Mouse (Mus musculus): ENCODE results near the gene Chchd2. TPM values are rescaled to one million over a fixed set of nuclear protein-coding genes. Genes with fewer than 3 reads are reported as not detected.
"Not testable (repeated sequence)": the region's sequence is repeated elsewhere in the genome, so short reads cannot be mapped to it uniquely, and the experiment has no call there.

The Chchd2 gene
- total RNA-seq (2021): 100 to 1,000 TPM; 560 to 586 TPM
- long read RNA-seq, experiment 1, transcript Chchd2-201 (4 exons, 915 nt): major isoform, 750 of 795 reads
- long read RNA-seq, experiment 1, partial matches to known transcripts: 42 of 795 reads
- long read RNA-seq, experiment 1, other reads (novel, unspliced or antisense): 3 of 795 reads
- long read RNA-seq, experiment 2, transcript Chchd2-201 (4 exons, 915 nt): major isoform, 547 of 591 reads
- long read RNA-seq, experiment 2, partial matches to known transcripts: 43 of 591 reads
- long read RNA-seq, experiment 2, other reads (novel, unspliced or antisense): 1 of 591 reads

- peak; percentile 94 for DNase-seq
Observed at GRCm38 (mm10) chr5:129886911-129887636, at the start of gene Chchd2. TSS of gene Chchd2 (minus strand) at chr5:129887470.

- DNase-seq: no peak
Observed at GRCm38 (mm10) chr5:129936941-129937340, 49.7 kb upstream of the Chchd2 start.

DNA sequence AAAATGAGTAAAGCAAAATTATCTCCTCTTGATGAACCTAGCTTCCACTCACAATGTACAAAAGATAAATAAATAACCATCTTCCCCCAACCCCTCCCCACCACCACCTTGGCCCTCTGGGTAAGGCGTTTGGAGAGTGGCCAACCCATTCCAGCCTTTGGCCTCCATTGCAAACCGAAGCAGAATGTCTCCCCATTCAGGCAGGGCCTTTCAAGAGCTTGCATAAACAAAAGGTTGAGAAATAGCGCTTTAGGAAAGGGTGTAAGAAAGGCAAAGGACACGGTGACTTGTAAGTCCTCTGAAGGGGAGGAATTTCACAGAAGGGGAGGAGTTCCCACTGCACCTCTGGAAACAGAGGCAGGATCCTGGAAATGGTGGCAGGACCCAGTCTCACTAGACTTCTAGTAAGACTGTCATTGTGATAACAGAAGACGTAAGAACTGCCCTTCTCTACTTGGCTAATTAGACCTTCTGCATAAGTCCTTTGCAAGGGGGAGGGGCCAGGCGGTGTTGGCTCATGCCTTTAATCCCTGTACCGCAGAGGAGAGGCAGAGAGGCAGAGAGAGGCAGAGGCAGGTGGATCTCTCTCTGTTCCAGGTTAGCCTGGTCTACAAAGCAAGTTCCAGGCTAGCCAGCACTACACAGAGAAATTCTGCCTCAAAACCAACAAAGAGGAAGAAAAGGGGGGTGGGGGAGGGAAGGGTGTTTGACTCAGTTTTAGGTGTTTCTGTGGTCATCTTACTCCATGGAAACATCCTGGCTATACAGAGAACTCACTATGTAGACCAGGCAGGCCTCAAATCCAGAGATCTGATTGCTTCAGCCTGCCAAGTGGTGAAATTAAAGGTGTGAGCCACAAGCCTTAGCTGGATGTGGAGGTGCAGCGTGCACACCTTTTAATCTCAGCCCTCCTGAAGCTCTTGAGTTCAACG is 42.9 kb upstream of the Chchd2 start:
- no peak for DNase-seq

- DNase-seq: no peak
Observed at GRCm38 (mm10) chr5:129925933-129926332, 38.7 kb upstream of the Chchd2 start.

DNA sequence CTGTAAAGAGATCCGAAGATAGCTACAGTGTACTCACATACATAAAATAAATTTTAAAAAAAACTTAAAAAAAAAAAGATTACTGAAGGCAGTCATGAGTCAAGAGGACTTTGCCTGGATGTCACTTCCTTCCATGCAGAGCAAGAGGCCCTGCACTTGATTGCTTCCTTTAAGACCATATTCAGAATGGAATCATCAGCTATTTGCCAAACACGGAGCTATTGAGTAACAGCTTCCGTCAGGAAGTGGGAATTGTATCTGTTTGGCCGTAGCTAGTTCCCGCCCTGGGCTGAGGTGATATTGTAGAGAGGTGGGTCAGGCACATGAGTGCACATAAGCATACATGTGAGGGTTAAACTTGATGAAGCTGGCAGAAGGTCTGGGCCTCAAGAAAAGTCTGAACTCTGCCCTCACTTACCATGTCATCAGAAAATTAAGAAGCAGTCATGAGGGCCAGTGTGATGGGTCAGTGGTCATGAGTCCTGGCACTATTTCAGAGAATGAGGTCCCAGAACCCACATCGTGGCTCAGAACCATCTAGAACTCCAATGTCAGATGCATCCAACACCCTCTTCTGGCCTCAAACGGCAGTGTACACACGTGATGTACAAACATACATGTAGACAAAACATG is 37.7 kb upstream of the Chchd2 start:
- DNase-seq: no peak

- no peak for DNase-seq
Observed at GRCm38 (mm10) chr5:129921972-129922371, 34.7 kb upstream of the Chchd2 start.

- DNase-seq: no peak
Observed at GRCm38 (mm10) chr5:129919320-129919719, 32.0 kb upstream of the Chchd2 start.

DNA sequence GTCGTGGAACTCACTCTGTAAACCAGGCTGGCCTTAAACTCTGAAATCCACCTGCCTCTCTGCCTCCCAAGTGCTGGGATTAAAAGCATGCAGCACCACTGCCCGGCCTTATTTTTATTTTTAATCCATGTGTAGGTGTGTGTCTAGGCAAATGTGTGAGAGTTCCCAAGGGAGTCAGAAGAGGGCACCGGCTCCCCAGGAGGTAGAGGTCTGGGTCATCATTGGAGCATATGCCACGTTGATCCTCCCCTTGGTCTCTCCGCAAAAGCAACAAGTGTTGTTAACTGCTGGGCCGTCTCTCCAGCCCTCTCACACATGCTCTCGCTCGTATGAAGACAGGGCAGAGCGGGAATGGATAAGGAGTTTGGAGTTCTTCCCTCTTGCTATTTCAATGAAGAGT is 31.5 kb upstream of the Chchd2 start:
- DNase-seq: no peak

- DNase-seq: no peak
Observed at GRCm38 (mm10) chr5:129918065-129918651, 30.9 kb upstream of the Chchd2 start.

GRCm38 (mm10) chr5:129915491-129915890 is 28.2 kb upstream of the Chchd2 start:
- DNase-seq: not testable (repeated sequence)

GRCm38 (mm10) chr5:129914024-129914423 is 26.8 kb upstream of the Chchd2 start:
- no peak for DNase-seq

- no peak for DNase-seq
Observed at GRCm38 (mm10) chr5:129909591-129909990, 22.3 kb upstream of the Chchd2 start.

DNA sequence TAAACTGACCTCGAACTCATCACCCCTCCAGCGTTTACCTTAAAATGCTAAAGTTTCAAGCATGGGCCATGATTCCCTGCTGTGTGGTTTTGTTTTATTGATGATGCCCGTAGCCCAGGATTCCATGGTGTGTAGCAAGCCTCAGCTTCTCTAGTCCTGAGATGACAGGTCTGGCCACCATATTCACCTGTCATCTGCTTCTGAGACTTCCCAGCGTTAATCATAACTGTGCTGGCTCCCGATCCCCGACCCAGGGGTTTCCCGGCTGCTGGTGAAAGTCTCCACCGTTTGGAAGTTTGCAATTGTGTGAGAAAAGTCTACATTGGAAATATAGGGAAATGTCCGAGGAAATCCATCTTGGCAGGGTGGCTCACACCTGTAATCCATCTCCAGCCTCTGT is 21.9 kb upstream of the Chchd2 start:
- DNase-seq: no peak

- peak; percentile 84 for DNase-seq
Observed at GRCm38 (mm10) chr5:129908242-129908965, 21.1 kb upstream of the Chchd2 start, which contains the start of gene Nupr1l. TSS of gene Nupr1l (plus strand) at chr5:129908540.

DNA sequence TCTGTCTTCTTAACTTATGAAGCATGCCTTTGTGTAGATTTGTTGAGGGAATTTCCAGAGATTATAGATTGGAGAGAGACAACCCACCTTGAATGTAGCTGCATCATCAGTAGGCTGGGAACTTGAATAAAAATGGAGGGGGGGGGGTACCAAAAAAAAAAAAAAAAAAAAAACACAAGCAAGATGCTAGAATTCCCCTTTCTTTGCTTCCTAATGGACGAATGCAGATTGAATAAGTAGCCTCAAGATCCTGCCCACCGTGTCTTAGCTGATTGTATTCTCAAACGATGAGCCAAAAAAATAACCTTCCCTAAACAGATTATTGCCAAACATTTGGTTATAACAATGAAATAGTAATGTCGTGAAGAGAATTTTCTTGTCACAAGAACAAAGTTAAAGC is 20.5 kb upstream of the Chchd2 start:
- DNase-seq: no peak

DNA sequence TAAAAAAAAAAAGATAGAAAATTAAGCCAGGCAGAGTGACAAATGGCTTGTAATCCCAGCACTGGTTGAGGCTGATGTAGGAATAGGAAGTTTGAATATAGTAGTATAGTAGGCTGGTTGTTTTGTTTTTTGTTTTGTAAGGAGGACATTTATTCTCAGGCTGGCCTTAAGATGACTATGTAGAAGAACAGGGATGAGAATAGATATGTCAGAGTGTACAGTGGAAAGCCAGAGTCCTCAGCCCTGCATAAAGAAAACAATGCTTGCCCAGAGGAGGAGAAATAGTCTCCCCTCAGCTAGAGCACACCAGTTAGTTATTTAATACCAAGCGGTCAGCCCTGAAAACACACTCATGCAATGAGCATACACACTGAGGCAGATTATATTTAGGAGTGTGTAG is 11.2 kb upstream of the Chchd2 start, which contains the start of gene Phkg1:
TSS of gene Phkg1 (minus strand) at position 101 of the 400 bp plus-strand sequence.
- DNase-seq: no peak

- DNase-seq: peak; percentile 84
Observed at GRCm38 (mm10) chr5:129895198-129896088, 8.2 kb upstream of the Chchd2 start, which contains the start of gene Zbed5. TSS of gene Zbed5 (plus strand) at chr5:129895723.

DNA sequence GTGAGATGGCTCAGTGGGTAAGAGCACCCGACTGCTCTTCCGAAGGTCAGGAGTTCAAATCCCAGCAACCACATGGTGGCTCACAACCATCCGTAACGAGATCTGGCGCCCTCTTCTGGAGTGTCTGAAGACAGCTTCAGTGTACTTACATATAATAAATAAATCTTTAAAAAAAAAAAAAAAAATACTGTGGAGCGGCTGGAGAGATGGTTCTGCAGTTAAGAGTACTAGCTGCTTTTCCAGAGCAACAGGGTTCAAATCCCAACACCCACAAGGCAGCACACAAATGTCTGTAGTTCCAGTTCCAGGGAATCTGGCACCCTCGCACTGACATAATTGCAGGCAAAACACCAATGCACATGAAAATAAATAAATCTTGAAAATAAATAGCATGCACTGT is 3.1 kb upstream of the Chchd2 start:
- not testable (repeated sequence) for DNase-seq

GRCm38 (mm10) chr5:129886271-129886670 is 999 bp downstream of the Chchd2 start:
- DNase-seq: no peak

GRCm38 (mm10) chr5:129879888-129880287 is 7.4 kb downstream of the Chchd2 start:
- DNase-seq: no peak
